Mouse (Mus musculus) limb, embryonic 14.5 days (tissue): ENCODE measurements around the gene Fut2. TPM values are rescaled to one million over a fixed set of nuclear protein-coding genes. Genes with fewer than 3 reads are reported as not detected.

Experiments
- ATAC-seq: fragments of 200-750 bp; cut with Nextera tagmentation; 2 replicates; pipeline ENCODE4 v1.8.0; 2017; ENCODE audit warnings: low read depth, moderate number of reproducible peaks, moderate TSS enrichment; ENCODE audit not compliant: low FRiP score
- DNase-seq: peaks from one replicate; pipeline ENCODE4 v3.0.0-alpha.2; 2015; ENCODE audit warnings: low spot score
- H3K27ac ChIP-seq: fragments of 300-500 bp; sonication (generic); replicated peaks from 2 replicates; pipeline ENCODE4 v1.5.1; 2014; ENCODE audit warnings: low read depth, mild to moderate bottlenecking, low read length, moderate library complexity, mixed read lengths
- H3K27me3 ChIP-seq: fragments of 300-500 bp; sonication (generic); 2 replicates; pipeline ENCODE4 v1.6.1; 2014; ENCODE audit warnings: low read length, mixed read lengths; ENCODE audit not compliant: control insufficient read depth, insufficient read depth
- H3K36me3 ChIP-seq: fragments of 300-500 bp; sonication (generic); 2 replicates; pipeline ENCODE4 v1.6.1; 2014; ENCODE audit warnings: mild to moderate bottlenecking, low read length, moderate library complexity, mixed read lengths; ENCODE audit not compliant: control insufficient read depth, insufficient read depth
- H3K4me1 ChIP-seq: fragments of 300-500 bp; sonication (generic); 2 replicates; pipeline ENCODE4 v1.6.1; 2014; ENCODE audit warnings: antibody characterized with exemption, low read length, mixed read lengths; ENCODE audit not compliant: control insufficient read depth, insufficient read depth
- H3K4me2 ChIP-seq: fragments of 300-500 bp; sonication (generic); replicated peaks from 2 replicates; pipeline ENCODE4 v1.6.1; 2014; ENCODE audit warnings: low read depth, mild to moderate bottlenecking, low read length, moderate library complexity; ENCODE audit not compliant: severe bottlenecking
- H3K4me3 ChIP-seq: fragments of 300-500 bp; sonication (generic); replicated peaks from 2 replicates; pipeline ENCODE4 v1.5.1; 2014; ENCODE audit warnings: low read length
- H3K9ac ChIP-seq: fragments of 300-500 bp; sonication (generic); 2 replicates; pipeline ENCODE4 v1.6.1; 2014; ENCODE audit warnings: mild to moderate bottlenecking, low read depth, low read length, moderate library complexity; ENCODE audit not compliant: severe bottlenecking
- H3K9me3 ChIP-seq: fragments of 300-500 bp; sonication (generic); 2 replicates; pipeline ENCODE4 v1.6.1; 2016; ENCODE audit warnings: low read length; ENCODE audit not compliant: control insufficient read depth
- POLR2A ChIP-seq: fragments of 200-500 bp; IDR thresholded peaks from 2 replicates; pipeline ENCODE4 v1.8.0; 2012; ENCODE audit warnings: inconsistent platforms, mild to moderate bottlenecking, moderate library complexity, borderline replicate concordance; ENCODE audit not compliant: insufficient read depth, insufficient read length; ENCODE audit errors: extremely low read depth
- WGBS: fragments of 180-500 bp; shearing (Covaris S2); extraction: QIAGEN DNeasy Blood & Tissue Kit; methylation state at CpG from one replicate; pipeline ENCODE4 v1.1.7; 2014; 5-methylcytosine and 5-hydroxymethylcytosine counted together
- polyA plus RNA-seq, 2 experiments: library from polyadenylated mRNA; depleted of rRNA in 1 of 2; stranded (reverse) in 1 of 2; unstranded in 1 of 2; fragments of >200 nt; fragmentation: Nextera tagmentation in 1 of 2; extraction: Ambion mirVana in 1 of 2; gene quantifications; 2 replicates each; pipeline versions ENCODE4 v1.2.1 to v1.2.3; 2012 to 2014

The Fut2 gene
- polyA plus RNA-seq, 2 experiments = 1.4 to 2.9 TPM

DNA sequence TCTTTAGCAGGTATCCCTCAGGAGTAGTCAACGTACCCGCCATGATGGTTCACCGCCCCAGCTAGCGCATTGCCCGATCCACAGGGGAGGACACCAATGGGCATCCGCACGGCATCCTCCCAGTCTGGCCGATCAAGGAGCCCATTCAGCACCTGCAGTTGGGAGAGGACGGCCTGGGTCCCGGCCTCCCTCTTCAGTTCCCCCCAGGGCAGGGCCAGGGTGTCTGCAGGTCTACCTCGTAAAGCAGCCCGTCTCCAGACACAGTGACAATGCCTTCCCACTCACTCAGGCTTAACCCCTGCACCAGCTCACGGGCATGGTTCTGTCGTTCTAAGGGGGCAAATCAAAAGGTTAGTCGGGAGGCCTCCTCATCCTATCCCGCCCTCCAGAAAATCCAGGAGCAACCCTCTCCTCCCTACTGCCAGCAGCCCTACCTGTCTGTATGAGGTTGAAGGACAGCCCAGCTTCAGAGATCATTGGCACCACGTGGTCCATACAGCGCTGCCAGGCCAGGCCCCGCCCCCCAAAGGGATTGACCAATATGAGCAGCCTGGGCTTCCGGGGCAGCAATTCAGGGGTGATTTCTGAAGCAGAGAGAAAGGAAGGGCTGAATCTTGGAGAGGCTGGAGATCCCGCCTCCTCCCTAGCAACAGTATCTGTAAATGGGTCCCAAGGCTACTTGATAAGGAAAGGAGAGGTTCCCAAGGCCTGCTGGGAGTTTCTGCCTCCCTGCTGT lies 46.0 kb upstream of the Fut2 start:
- no peaks in the 10 kb centered on the region for H3K9me3 ChIP-seq
- no peak overlapping the region for H3K4me2 ChIP-seq
- WGBS = 87% methylated on average over 21 of the region's 21 CpGs
- no peak overlapping the region for H3K4me3 ChIP-seq
- H3K9ac ChIP-seq = no peak overlapping the region
- peaks cover 39% of the 10 kb centered on the region for H3K4me1 ChIP-seq
- DNase-seq = no peak
- TF ChIP-seq POLR2A = no peak
- no peak overlapping the region for H3K27ac ChIP-seq
- H3K27me3 ChIP-seq = no peaks in the 10 kb centered on the region
- ATAC-seq = no peak
- H3K36me3 ChIP-seq = peaks cover 48% of the 10 kb centered on the region

DNA sequence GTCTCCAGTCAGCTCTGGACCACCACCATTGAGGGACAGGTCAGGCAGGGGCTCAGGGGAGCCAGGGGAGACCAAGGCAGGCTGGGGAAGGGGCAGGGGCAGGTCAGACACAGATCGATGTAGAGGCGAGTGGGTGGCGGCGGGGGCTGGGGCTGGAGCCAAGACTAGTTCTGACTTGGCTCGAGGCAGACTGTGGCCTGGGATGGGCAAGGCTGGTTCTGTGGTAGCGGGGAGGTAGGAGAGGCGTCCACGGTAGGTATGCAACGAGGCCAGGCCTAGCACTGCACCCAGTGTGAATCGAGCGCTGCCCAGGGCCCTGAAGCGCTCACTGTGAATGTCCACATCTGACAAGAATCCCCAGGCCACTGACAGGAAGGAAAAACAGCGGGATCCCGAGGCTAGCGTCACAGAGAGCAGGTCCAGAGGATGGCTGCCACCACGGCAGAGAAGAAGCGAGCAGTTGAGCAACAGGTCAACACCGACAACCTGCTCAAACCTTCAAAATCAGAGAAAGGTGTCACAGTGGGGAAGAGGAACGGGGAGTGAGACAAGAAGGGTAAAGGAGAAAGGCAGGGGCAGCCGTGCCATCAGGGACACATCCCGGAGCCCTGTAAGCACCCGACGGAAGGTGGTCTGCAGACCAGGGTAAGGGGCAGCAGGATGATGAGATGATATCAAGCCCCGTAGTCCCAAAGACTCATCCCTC lies 45.3 kb upstream of the Fut2 start:
- DNase-seq = no peak
- no peak overlapping the region for H3K9ac ChIP-seq
- no peak overlapping the region for H3K4me2 ChIP-seq
- no peaks in the 10 kb centered on the region for H3K27me3 ChIP-seq
- H3K36me3 ChIP-seq = peaks cover 48% of the 10 kb centered on the region
- WGBS = 90% methylated on average over 24 of the region's 24 CpGs
- no peak for ATAC-seq
- H3K4me1 ChIP-seq = peaks cover 37% of the 10 kb centered on the region
- no peak overlapping the region for H3K27ac ChIP-seq
- H3K9me3 ChIP-seq = no peaks in the 10 kb centered on the region
- H3K4me3 ChIP-seq = no peak overlapping the region
- TF ChIP-seq POLR2A = no peak

DNA sequence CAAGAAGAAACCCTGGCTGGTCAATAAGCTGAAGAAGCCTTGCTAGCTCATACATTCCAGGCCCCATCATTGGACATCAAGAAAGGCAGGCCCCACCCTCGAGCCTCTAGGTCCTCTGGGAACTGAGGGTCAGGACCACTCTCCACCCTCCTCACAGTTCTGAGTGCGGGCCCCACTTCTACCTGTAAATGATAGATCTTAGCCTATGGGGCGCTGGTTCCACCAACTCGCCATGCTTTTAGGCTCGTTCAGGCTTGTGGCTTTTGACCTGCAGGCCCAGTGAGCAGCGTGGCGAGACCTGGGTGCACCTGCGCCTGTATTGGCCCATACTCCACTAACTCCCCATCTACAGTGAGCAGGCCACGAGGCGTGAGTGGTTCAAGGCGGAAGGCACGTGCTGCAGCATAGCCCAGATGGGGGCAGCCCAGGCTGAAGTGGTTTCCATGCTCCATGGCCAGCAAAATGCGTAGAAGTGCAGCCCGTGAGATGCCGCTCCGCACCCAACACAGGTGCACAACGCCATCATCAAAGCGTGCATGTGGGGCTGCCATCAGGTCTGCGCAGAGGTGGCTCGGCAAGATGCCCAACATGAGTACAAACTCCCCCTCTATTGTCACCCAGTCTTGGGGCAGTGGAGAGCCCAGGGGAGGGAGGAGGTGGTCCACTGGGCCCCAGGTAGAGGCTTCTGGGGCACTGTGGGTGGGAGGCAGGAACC lies 44.4 kb upstream of the Fut2 start:
- no peaks in the 10 kb centered on the region for H3K27me3 ChIP-seq
- TF ChIP-seq POLR2A = no peak
- H3K4me3 ChIP-seq = no peak overlapping the region
- H3K9ac ChIP-seq = no peak overlapping the region
- H3K27ac ChIP-seq = no peak overlapping the region
- H3K9me3 ChIP-seq = no peaks in the 10 kb centered on the region
- ATAC-seq = no peak
- peaks cover 48% of the 10 kb centered on the region for H3K36me3 ChIP-seq
- H3K4me1 ChIP-seq = peaks cover 32% of the 10 kb centered on the region
- no peak overlapping the region for H3K4me2 ChIP-seq
- WGBS = 93% methylated on average over 20 of the region's 20 CpGs
- DNase-seq = no peak

DNA sequence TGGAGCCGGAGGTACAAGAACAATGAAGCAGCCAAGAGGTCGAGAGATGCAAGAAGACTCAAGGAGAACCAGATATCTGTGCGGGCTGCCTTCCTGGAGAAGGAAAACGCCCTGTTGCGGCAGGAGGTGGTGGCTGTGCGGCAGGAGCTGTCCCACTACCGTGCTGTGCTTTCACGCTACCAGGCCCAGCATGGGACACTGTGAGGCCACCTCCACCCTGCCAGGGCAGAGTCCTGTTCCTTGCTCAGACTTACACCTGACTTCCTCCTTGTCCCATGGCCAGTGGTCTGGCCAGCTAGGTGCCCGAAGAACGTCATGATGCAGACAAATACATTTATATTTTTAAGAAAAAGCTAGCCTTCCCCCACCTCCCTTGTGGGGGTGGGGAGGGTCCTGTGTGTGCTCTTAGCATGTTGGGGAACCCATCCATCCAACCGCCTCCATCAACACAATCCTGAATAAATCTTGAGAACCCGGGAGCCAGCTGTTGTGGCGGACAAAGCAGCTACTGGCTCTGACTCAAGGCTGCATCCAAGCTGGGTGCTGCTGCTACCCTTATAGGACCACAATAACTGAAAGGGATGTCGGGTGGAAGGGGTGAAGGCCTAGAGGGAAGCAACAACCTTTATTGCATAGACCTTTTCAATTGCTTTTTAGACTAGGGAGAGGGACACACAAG lies 43.6 kb upstream of the Fut2 start:
- WGBS = 84% methylated on average over 14 of the region's 14 CpGs
- no peak for ATAC-seq
- DNase-seq = no peak
- Histone ChIP-seq H3K27me3 (no peaks in the 10 kb centered on the region), H3K4me3 (no peak overlapping the region), H3K4me2 (no peak overlapping the region), H3K9me3 (no peaks in the 10 kb centered on the region), H3K9ac (no peak overlapping the region), H3K36me3 (peaks cover 45% of the 10 kb centered on the region), H3K27ac (no peak overlapping the region), H3K4me1 (peaks cover 28% of the 10 kb centered on the region)
- TF ChIP-seq POLR2A = no peak

DNA sequence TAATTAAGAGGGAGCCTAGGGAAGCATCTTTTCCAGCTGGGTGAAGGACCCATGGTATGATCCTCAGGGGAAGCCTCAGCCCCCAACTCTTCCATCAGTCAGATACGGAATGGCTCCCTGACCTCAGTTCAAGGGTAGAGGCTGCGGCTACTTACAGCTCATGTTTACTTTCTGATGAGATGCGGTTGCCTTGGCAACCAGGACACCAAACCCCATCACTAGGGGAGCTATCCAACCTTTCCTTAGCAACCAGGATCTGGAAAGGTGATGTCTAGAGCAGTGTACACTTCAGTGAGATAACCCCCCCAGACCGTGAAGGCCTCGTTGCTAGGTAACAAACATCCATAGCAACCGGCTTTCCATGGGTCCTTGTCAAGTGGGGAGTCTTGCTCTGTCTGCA lies 42.8 kb upstream of the Fut2 start:
- ATAC-seq (no peak), DNase-seq (peak; percentile 42)
- H3K9me3 ChIP-seq = no peaks in the 10 kb centered on the region
- no peak overlapping the region for H3K4me3 ChIP-seq
- peaks cover 45% of the 10 kb centered on the region for H3K36me3 ChIP-seq
- 49% methylated on average over 6 of the region's 6 CpGs for WGBS
- no peaks in the 10 kb centered on the region for H3K27me3 ChIP-seq
- TF ChIP-seq POLR2A = no peak
- no peak overlapping the region for H3K9ac ChIP-seq
- H3K4me2 ChIP-seq = no peak overlapping the region
- H3K27ac ChIP-seq = no peak overlapping the region
- H3K4me1 ChIP-seq = peaks cover 21% of the 10 kb centered on the region
